Comparison of ENCODE assay signal across 12 mouse cellular contexts in genomic region chr15:85699452-85699851, GRCm38 (mm10). TPM values are rescaled to one million over a fixed set of nuclear protein-coding genes. Genes with fewer than 3 reads are reported as not detected.
DNase-seq lines count a peak whose midpoint lies in the region; ATAC-seq and TF ChIP-seq lines count a peak whose summit lies in the region.
"Had no signal": no experiment of that assay in that cellular context is flagged by ENCODE, and none has a peak within 500 bp of the region (broad histone marks: within the 10 kb centered on the region; RNA-seq: fewer than 3 reads in every experiment).

No protein-coding gene starts in this region.

- no peaks in the 10 kb centered on the region for H3K9me3 ChIP-seq in forebrain, embryonic 15.5 days
- no peaks in the 10 kb centered on the region for H3K9me3 ChIP-seq in forebrain, embryonic 11.5 days (ENCODE audit: control insufficient read depth, low read length)
- H3K9me3 ChIP-seq in hindbrain, postnatal 0 days (ENCODE audit: low read length), result no peaks in the 10 kb centered on the region
- H3K9me3 ChIP-seq: embryonic facial prominence, embryonic 12.5 days; liver, embryonic 12.5 days had no signal

- no peak for ATAC-seq in forebrain, embryonic 15.5 days (replicated peaks)
- ATAC-seq in forebrain, embryonic 11.5 days (replicated peaks; ENCODE audit: low FRiP score), result no peak
- no peak for ATAC-seq in hindbrain, postnatal 0 days
- ATAC-seq: liver, embryonic 12.5 days had no signal

- 89% methylated on average over 5 of the region's 5 CpGs for WGBS in forebrain, embryonic 15.5 days
- WGBS in forebrain, embryonic 11.5 days, result 93% methylated on average over 5 of the region's 5 CpGs
- WGBS in hindbrain, postnatal 0 days, result 74% methylated on average over 5 of the region's 5 CpGs

- TF ChIP-seq CTCF in layer of hippocampus, adult 2 months (conservative IDR thresholded peaks at IDR 0.05), result no peak
- no peak for TF ChIP-seq CTCF in hindbrain, postnatal 0 days (IDR thresholded peaks at IDR 0.05; ENCODE audit: low read depth)

- H3K4me3 ChIP-seq in forebrain, embryonic 15.5 days, result no peak overlapping the region
- H3K4me3 ChIP-seq in forebrain, embryonic 11.5 days (ENCODE audit: low read depth, low read length), result no peak overlapping the region
- H3K4me3 ChIP-seq in layer of hippocampus, adult 2 months, result no peak overlapping the region
- no peak overlapping the region for H3K4me3 ChIP-seq in hindbrain, postnatal 0 days (ENCODE audit: low read length)
- H3K4me3 ChIP-seq: embryonic facial prominence, embryonic 12.5 days; liver, embryonic 12.5 days had no signal

- H3K4me1 ChIP-seq in forebrain, embryonic 15.5 days, result peaks cover 48% of the 10 kb centered on the region
- H3K4me1 ChIP-seq in forebrain, embryonic 11.5 days (replicated peaks; ENCODE audit: control insufficient read depth, insufficient read depth, low read length), result no peaks in the 10 kb centered on the region
- peaks cover 21% of the 10 kb centered on the region; the same call in 1 of the 2 replicates for H3K4me1 ChIP-seq in hindbrain, postnatal 0 days (ENCODE audit: insufficient read depth, low read length)
- H3K4me1 ChIP-seq: embryonic facial prominence, embryonic 12.5 days; liver, embryonic 12.5 days had no signal

- H3K4me2 ChIP-seq in forebrain, embryonic 15.5 days (replicated peaks), result no peak overlapping the region
- H3K4me2 ChIP-seq in forebrain, embryonic 11.5 days (ENCODE audit: low read depth, low read length, severe bottlenecking), result no peak overlapping the region
- no peak overlapping the region for H3K4me2 ChIP-seq in hindbrain, postnatal 0 days (ENCODE audit: low read depth, low read length)
- H3K4me2 ChIP-seq: embryonic facial prominence, embryonic 12.5 days; liver, embryonic 12.5 days had no signal

- no peaks in the 10 kb centered on the region for H3K27me3 ChIP-seq in forebrain, embryonic 15.5 days
- H3K27me3 ChIP-seq in forebrain, embryonic 11.5 days (ENCODE audit: control insufficient read depth, insufficient read depth, low read length), result no peaks in the 10 kb centered on the region
- H3K27me3 ChIP-seq in hindbrain, postnatal 0 days (ENCODE audit: insufficient read depth, low read length), result no peaks in the 10 kb centered on the region
- H3K27me3 ChIP-seq: embryonic facial prominence, embryonic 12.5 days had no signal

- H3K9ac ChIP-seq in forebrain, embryonic 15.5 days (replicated peaks), result no peak overlapping the region
- no peak overlapping the region for H3K9ac ChIP-seq in forebrain, embryonic 11.5 days (ENCODE audit: low read length)
- no peak overlapping the region for H3K9ac ChIP-seq in hindbrain, postnatal 0 days (replicated peaks; ENCODE audit: low read length)
- H3K9ac ChIP-seq: embryonic facial prominence, embryonic 12.5 days; liver, embryonic 12.5 days had no signal

- H3K36me3 ChIP-seq in forebrain, embryonic 15.5 days, result peaks cover 94% of the 10 kb centered on the region
- no peaks in the 10 kb centered on the region; the same call in 1 of the 2 replicates for H3K36me3 ChIP-seq in forebrain, embryonic 11.5 days (ENCODE audit: control insufficient read depth, insufficient read depth, low read length)
- H3K36me3 ChIP-seq in hindbrain, postnatal 0 days (ENCODE audit: insufficient read depth, low read length), result peaks cover 61% of the 10 kb centered on the region
- H3K36me3 ChIP-seq: liver, embryonic 12.5 days had no signal

- peak overlapping the region; percentile 66 for H3K27ac ChIP-seq in forebrain, embryonic 15.5 days (replicated peaks)
- H3K27ac ChIP-seq in forebrain, embryonic 11.5 days (ENCODE audit: low read depth, low read length), result no peak overlapping the region
- H3K27ac ChIP-seq in layer of hippocampus, adult 2 months, result peak overlapping the region; percentile 87
- H3K27ac ChIP-seq in hindbrain, postnatal 0 days, result peak overlapping the region; percentile 78
- H3K27ac ChIP-seq: embryonic facial prominence, embryonic 12.5 days; liver, embryonic 12.5 days had no signal

- no peak for DNase-seq in forebrain, embryonic 11.5 days (ENCODE audit: low spot score)
- no peak for DNase-seq in layer of hippocampus, adult 2 months (ENCODE audit: low spot score in 2 of 2)
- no peak for DNase-seq in layer of hippocampus, adult 11-12 months (ENCODE audit: low spot score)
- DNase-seq in cerebellum, adult 11-12 months, result peak; percentile 95
- no peak for DNase-seq in hindbrain, postnatal 0 days (ENCODE audit: low spot score)
- no peak for DNase-seq in right cerebral cortex, postnatal 10 days (ENCODE audit: low spot score in 2 of 2)
- no peak for DNase-seq in adipocyte (ENCODE audit: low spot score)
- DNase-seq: lung, postnatal 36 days; retina, postnatal 1 day had no signal

RNA-seq across cellular contexts. Expression of gene Ppara, which starts 35.3 kb away (rescaled TPM):
- polyA plus RNA-seq in forebrain, embryonic 15.5 days (2015; fragmentation: Nextera tagmentation; extraction: Ambion mirVana), result 1.4 and 1.5 TPM in 2 replicates
- polyA plus RNA-seq in forebrain, embryonic 11.5 days (2014; fragmentation: Nextera tagmentation; extraction: Ambion mirVana), result 0.31 and 0.51 TPM in 2 replicates
- 1 to 10 TPM; 3.1 to 3.9 TPM for total RNA-seq in layer of hippocampus, adult 2 months (2021)
- total RNA-seq in hindbrain, postnatal 0 days (2014; rRNA removed), result 1.2 and 6.6 TPM in 2 replicates
- 1.9 and 2.7 TPM in 2 replicates for polyA plus RNA-seq in hindbrain, postnatal 0 days (2015; fragmentation: Nextera tagmentation; extraction: Ambion mirVana)
